Comparison of ENCODE assay signal across 8 mouse cellular contexts in the genomic region with DNA sequence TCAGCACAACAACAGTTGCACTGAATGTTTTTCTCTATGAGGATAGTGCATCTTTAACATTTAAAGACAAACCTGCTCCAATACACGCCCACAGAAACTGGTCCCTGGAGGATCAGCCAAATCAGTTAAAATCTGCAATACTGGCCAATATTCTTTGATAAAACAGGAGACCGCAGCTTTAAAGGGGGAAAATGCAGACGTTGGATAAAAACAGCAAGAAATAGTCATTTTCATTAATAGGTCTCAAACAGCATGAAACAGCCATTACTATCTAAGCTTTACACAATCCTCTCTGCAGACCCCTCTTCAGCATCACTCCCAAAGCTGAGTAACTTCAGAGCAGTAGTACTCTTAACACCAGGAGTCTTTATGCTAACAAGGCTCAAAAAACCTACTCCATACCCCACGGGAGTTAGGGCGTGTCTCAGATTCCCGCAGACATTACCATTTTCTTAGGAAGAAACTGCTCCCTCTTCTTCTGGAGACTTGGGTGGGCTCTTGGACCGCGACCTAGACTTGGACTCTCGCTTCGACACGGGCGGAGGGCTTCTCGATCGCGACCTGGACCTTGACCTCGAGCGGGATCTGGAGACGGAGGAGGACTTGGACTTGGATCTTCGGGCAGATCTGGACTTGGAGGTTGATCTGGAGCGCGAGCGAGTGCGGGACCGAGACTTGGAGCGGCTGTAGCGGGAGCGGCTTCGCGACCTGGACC. TPM values are rescaled to one million over a fixed set of nuclear protein-coding genes. Genes with fewer than 3 reads are reported as not detected.
A peak's percentile ranks its signal among the peaks of the same experiment; 100 is the strongest.
DNase-seq lines count a peak whose midpoint lies in the region; ATAC-seq and TF ChIP-seq lines count a peak whose summit lies in the region.

No protein-coding gene starts in this region.

- peaks cover 63% of the 10 kb centered on the region for H3K36me3 ChIP-seq in heart, embryonic 14.5 days (ENCODE audit: control insufficient read depth, insufficient read depth, low read length)
- H3K36me3 ChIP-seq in MEL (ENCODE audit: control insufficient read depth in 1 of 2, insufficient read depth in 2 of 2, low read length in 2 of 2) = peaks cover 21 to 40% of the 10 kb centered on the region in 2 experiments
- H3K36me3 ChIP-seq in forebrain, embryonic 13.5 days (ENCODE audit: poor library complexity, severe bottlenecking) = peaks cover 33% of the 10 kb centered on the region
- H3K36me3 ChIP-seq in limb, embryonic 12.5 days = peaks cover 53% of the 10 kb centered on the region
- H3K36me3 ChIP-seq in stomach, embryonic 16.5 days (ENCODE audit: control insufficient read depth, insufficient read depth, low read length) = peaks cover 5% of the 10 kb centered on the region; the same call in 1 of the 2 replicates

- TF ChIP-seq EP300 in MEL (IDR thresholded peaks at IDR 0.05; ENCODE audit: low read depth in 1 of 2, low read length in 2 of 2) = no peak

- under 1% methylated on average over 29 of the region's 29 CpGs for WGBS in heart, embryonic 14.5 days
- under 1% methylated on average over 29 of the region's 29 CpGs for WGBS in forebrain, embryonic 13.5 days
- WGBS in limb, embryonic 12.5 days = 1% methylated on average over 29 of the region's 29 CpGs
- under 1% methylated on average over 29 of the region's 29 CpGs for WGBS in stomach, embryonic 16.5 days

- H3K4me2 ChIP-seq in heart, embryonic 14.5 days (ENCODE audit: low read length) = peak overlapping the region; percentile 70
- peak overlapping the region; percentile 82 for H3K4me2 ChIP-seq in forebrain, embryonic 13.5 days
- peak overlapping the region; percentile 93 for H3K4me2 ChIP-seq in limb, embryonic 12.5 days
- peak overlapping the region; percentile 86 for H3K4me2 ChIP-seq in stomach, embryonic 16.5 days (ENCODE audit: low read depth, low read length)

- no peaks in the 10 kb centered on the region for H3K27me3 ChIP-seq in heart, embryonic 14.5 days (ENCODE audit: control insufficient read depth, insufficient read depth, low read length)
- H3K27me3 ChIP-seq in MEL (ENCODE audit: control insufficient read depth in 1 of 2, insufficient read depth in 2 of 2, low read length in 2 of 2) = no peaks in the 10 kb centered on the region
- no peaks in the 10 kb centered on the region for H3K27me3 ChIP-seq in forebrain, embryonic 13.5 days
- no peaks in the 10 kb centered on the region for H3K27me3 ChIP-seq in limb, embryonic 12.5 days
- H3K27me3 ChIP-seq in stomach, embryonic 16.5 days (ENCODE audit: control insufficient read depth, insufficient read depth, low read length) = no peaks in the 10 kb centered on the region

- no peak for DNase-seq in heart, adult 18-20 months
- DNase-seq in MEL (ENCODE audit: low read depth, low spot score) = peak; percentile 75
- DNase-seq in cerebellum, adult 11-12 months = no peak
- no peak for DNase-seq in ovary, adult 18-20 months (ENCODE audit: low spot score)

- no peaks in the 10 kb centered on the region for H3K9me3 ChIP-seq in heart, embryonic 14.5 days (ENCODE audit: control insufficient read depth, low read length)
- no peaks in the 10 kb centered on the region for H3K9me3 ChIP-seq in MEL (replicated peaks; ENCODE audit: insufficient read depth, low read length)
- H3K9me3 ChIP-seq in forebrain, embryonic 13.5 days (replicated peaks) = no peaks in the 10 kb centered on the region
- no peaks in the 10 kb centered on the region for H3K9me3 ChIP-seq in limb, embryonic 12.5 days
- no peaks in the 10 kb centered on the region for H3K9me3 ChIP-seq in stomach, embryonic 16.5 days (replicated peaks; ENCODE audit: control insufficient read depth, low read length)

- H3K9ac ChIP-seq in heart, embryonic 14.5 days (ENCODE audit: low read length) = peak overlapping the region; percentile 99
- H3K9ac ChIP-seq in MEL (ENCODE audit: control insufficient read depth, low read depth, low read length, poor library complexity, severe bottlenecking) = peak overlapping the region; percentile 100
- peak overlapping the region; percentile 99 for H3K9ac ChIP-seq in forebrain, embryonic 13.5 days
- H3K9ac ChIP-seq in limb, embryonic 12.5 days (replicated peaks) = peak overlapping the region; percentile 99
- peak overlapping the region; percentile 98 for H3K9ac ChIP-seq in stomach, embryonic 16.5 days (ENCODE audit: low read length)

- peaks cover 51% of the 10 kb centered on the region for H3K79me2 ChIP-seq in MEL (ENCODE audit: control insufficient read depth, insufficient read depth, low read length, poor library complexity)

- H3K4me1 ChIP-seq in heart, embryonic 14.5 days (ENCODE audit: control insufficient read depth in 2 of 2, insufficient read depth in 2 of 2, low read length in 2 of 2) = peaks cover 0 to 20% of the 10 kb centered on the region in 2 experiments; a peak in 2 of 4 replicates
- peaks cover 6 to 11% of the 10 kb centered on the region in 2 experiments for H3K4me1 ChIP-seq in MEL (ENCODE audit: control insufficient read depth in 1 of 2, insufficient read depth in 2 of 2, low read length in 2 of 2)
- peaks cover 36% of the 10 kb centered on the region for H3K4me1 ChIP-seq in forebrain, embryonic 13.5 days
- peaks cover 21% of the 10 kb centered on the region for H3K4me1 ChIP-seq in limb, embryonic 12.5 days (replicated peaks)
- peaks cover 17% of the 10 kb centered on the region for H3K4me1 ChIP-seq in stomach, embryonic 16.5 days (ENCODE audit: control insufficient read depth, insufficient read depth, low read length)

- TF ChIP-seq POLR2A in MEL (IDR thresholded peaks at IDR 0.05; ENCODE audit: control insufficient read depth in 1 of 2, insufficient read depth in 1 of 2, low read depth in 1 of 2, low read length in 2 of 2, poor library complexity in 1 of 2) = peak in 1 of 2 experiments; percentile 26; a peak in 1 of 4 replicates

- TF ChIP-seq CTCF in MEL (IDR thresholded peaks at IDR 0.05 in 2 of 3, conservative IDR thresholded peaks at IDR 0.05 in 1 of 3; ENCODE audit: control insufficient read depth in 1 of 3, insufficient read depth in 1 of 3, low read depth in 2 of 3, low read length in 3 of 3, poor library complexity in 1 of 3, severe bottlenecking in 1 of 3) = no peak

- peak overlapping the region; percentile 81 to 100 for H3K27ac ChIP-seq in heart, embryonic 14.5 days (replicated peaks in 1 of 2; ENCODE audit: control insufficient read depth in 1 of 2, insufficient read depth in 1 of 2, low read depth in 2 of 2, low read length in 2 of 2)
- peak overlapping the region; percentile 75 for H3K27ac ChIP-seq in MEL (ENCODE audit: control insufficient read depth, low read depth, low read length)
- H3K27ac ChIP-seq in forebrain, embryonic 13.5 days = peak overlapping the region; percentile 98
- H3K27ac ChIP-seq in limb, embryonic 12.5 days = peak overlapping the region; percentile 99
- peak overlapping the region; percentile 99 for H3K27ac ChIP-seq in stomach, embryonic 16.5 days (ENCODE audit: low read length)

- H3K4me3 ChIP-seq in heart, embryonic 14.5 days (ENCODE audit: control insufficient read depth in 1 of 2, insufficient read depth in 1 of 2, low read depth in 1 of 2, low read length in 2 of 2) = peak overlapping the region; percentile 61 to 98
- H3K4me3 ChIP-seq in MEL (ENCODE audit: control insufficient read depth in 1 of 2, insufficient read depth in 1 of 2, low read depth in 2 of 2, low read length in 2 of 2) = peak overlapping the region; percentile 91 to 100
- peak overlapping the region; percentile 97 for H3K4me3 ChIP-seq in forebrain, embryonic 13.5 days
- peak overlapping the region; percentile 97 for H3K4me3 ChIP-seq in limb, embryonic 12.5 days (replicated peaks)
- peak overlapping the region; percentile 99 for H3K4me3 ChIP-seq in stomach, embryonic 16.5 days (replicated peaks; ENCODE audit: low read length)

- ATAC-seq in heart, embryonic 14.5 days (ENCODE audit: insufficient number of reproducible peaks, insufficient read depth, low FRiP score, low read depth) = no peak
- no peak for ATAC-seq in forebrain, embryonic 13.5 days
- ATAC-seq in limb, embryonic 12.5 days (ENCODE audit: insufficient number of reproducible peaks, insufficient read depth, low FRiP score, low TSS enrichment, low read depth) = no peak
- ATAC-seq in stomach, embryonic 16.5 days (ENCODE audit: insufficient read depth, low FRiP score) = no peak

- no peak for TF ChIP-seq RAD21 in MEL (IDR thresholded peaks at IDR 0.05; ENCODE audit: low read depth, low read length)

RNA-seq across cellular contexts. Expression of a gene that starts 0.5 kb away (rescaled TPM):
- polyA plus RNA-seq in heart, embryonic 14.5 days (2014; fragmentation: Nextera tagmentation; extraction: Ambion mirVana) = 31.9 and 39.7 TPM in 2 replicates
- 10 to 100 TPM; 30.7 to 33.7 TPM for total RNA-seq in heart, adult 18-20 months (2021)
- total RNA-seq in MEL (2012; rRNA removed) = 25.7 and 36.3 TPM in 2 replicates
- polyA plus RNA-seq in MEL (2012; ENCODE audit: insufficient read depth in 1 of 2, insufficient read length in 2 of 2, low read depth in 1 of 2, low replicate concordance in 2 of 2, missing spikeins in 1 of 2) = 10 to 100 TPM in 1 of 2 experiments, not detected in 1; 25.4 TPM
- polyA plus RNA-seq in forebrain, embryonic 13.5 days (2015; fragmentation: Nextera tagmentation; extraction: Ambion mirVana) = 38.0 and 39.4 TPM in 2 replicates
- 42.8 and 43.4 TPM in 2 replicates for polyA plus RNA-seq in limb, embryonic 12.5 days (2016; fragmentation: Nextera tagmentation; extraction: Ambion mirVana)
- 33.3 and 43.7 TPM in 2 replicates for polyA plus RNA-seq in stomach, embryonic 16.5 days (2015; fragmentation: Nextera tagmentation; extraction: Ambion mirVana)

RNA-seq across cellular contexts. Expression of a gene that starts 1.2 kb away (rescaled TPM):
- 566 and 569 TPM in 2 replicates for polyA plus RNA-seq in heart, embryonic 14.5 days (2014; fragmentation: Nextera tagmentation; extraction: Ambion mirVana)
- 100 to 1,000 TPM in 1 of 2 experiments, 10 to 100 TPM in 1; 89.2 to 109 TPM for total RNA-seq in heart, adult 18-20 months (2021)
- 434 and 453 TPM in 2 replicates for total RNA-seq in MEL (2012; rRNA removed)
- 1,000 to 10,000 TPM in 1 of 2 experiments, 100 to 1,000 TPM in 1; 257 to 1,128 TPM for polyA plus RNA-seq in MEL (2012; ENCODE audit: insufficient read depth in 1 of 2, insufficient read length in 2 of 2, low read depth in 1 of 2, low replicate concordance in 2 of 2, missing spikeins in 1 of 2)
- 750 and 773 TPM in 2 replicates for polyA plus RNA-seq in forebrain, embryonic 13.5 days (2015; fragmentation: Nextera tagmentation; extraction: Ambion mirVana)
- polyA plus RNA-seq in limb, embryonic 12.5 days (2016; fragmentation: Nextera tagmentation; extraction: Ambion mirVana) = 1,004 and 1,014 TPM in 2 replicates
- 528 and 578 TPM in 2 replicates for polyA plus RNA-seq in stomach, embryonic 16.5 days (2015; fragmentation: Nextera tagmentation; extraction: Ambion mirVana)

RNA-seq across cellular contexts. Expression of a gene that starts 8.5 kb away (rescaled TPM):
- polyA plus RNA-seq in heart, embryonic 14.5 days (2014; fragmentation: Nextera tagmentation; extraction: Ambion mirVana) = 59.0 and 63.7 TPM in 2 replicates
- 10 to 100 TPM; 37.5 to 42.3 TPM for total RNA-seq in heart, adult 18-20 months (2021)
- 159 and 175 TPM in 2 replicates for total RNA-seq in MEL (2012; rRNA removed)
- polyA plus RNA-seq in MEL (2012; ENCODE audit: insufficient read depth in 1 of 2, insufficient read length in 2 of 2, low read depth in 1 of 2, low replicate concordance in 2 of 2, missing spikeins in 1 of 2) = 100 to 1,000 TPM in 1 of 2 experiments, not detected in 1; 192 TPM
- polyA plus RNA-seq in forebrain, embryonic 13.5 days (2015; fragmentation: Nextera tagmentation; extraction: Ambion mirVana) = 77.7 and 78.0 TPM in 2 replicates
- polyA plus RNA-seq in limb, embryonic 12.5 days (2016; fragmentation: Nextera tagmentation; extraction: Ambion mirVana) = 84.5 and 86.2 TPM in 2 replicates
- 68.8 and 69.1 TPM in 2 replicates for polyA plus RNA-seq in stomach, embryonic 16.5 days (2015; fragmentation: Nextera tagmentation; extraction: Ambion mirVana)

RNA-seq across cellular contexts. Expression of a gene that starts 8.7 kb away (rescaled TPM):
- polyA plus RNA-seq in heart, embryonic 14.5 days (2014; fragmentation: Nextera tagmentation; extraction: Ambion mirVana) = 70.9 and 79.2 TPM in 2 replicates
- 10 to 100 TPM; 38.3 to 46.4 TPM for total RNA-seq in heart, adult 18-20 months (2021)
- 63.9 and 69.9 TPM in 2 replicates for total RNA-seq in MEL (2012; rRNA removed)
- 10 to 100 TPM in 1 of 2 experiments, not detected in 1; 58.5 TPM for polyA plus RNA-seq in MEL (2012; ENCODE audit: insufficient read depth in 1 of 2, insufficient read length in 2 of 2, low read depth in 1 of 2, low replicate concordance in 2 of 2, missing spikeins in 1 of 2)
- polyA plus RNA-seq in forebrain, embryonic 13.5 days (2015; fragmentation: Nextera tagmentation; extraction: Ambion mirVana) = 83.6 and 85.7 TPM in 2 replicates
- polyA plus RNA-seq in limb, embryonic 12.5 days (2016; fragmentation: Nextera tagmentation; extraction: Ambion mirVana) = 58.8 and 65.3 TPM in 2 replicates
- polyA plus RNA-seq in stomach, embryonic 16.5 days (2015; fragmentation: Nextera tagmentation; extraction: Ambion mirVana) = 51.9 and 58.9 TPM in 2 replicates

RNA-seq across cellular contexts. Expression of a gene that starts 23.9 kb away (rescaled TPM):
- 15.0 and 16.7 TPM in 2 replicates for polyA plus RNA-seq in heart, embryonic 14.5 days (2014; fragmentation: Nextera tagmentation; extraction: Ambion mirVana)
- 10 to 100 TPM; 14.8 to 18.7 TPM for total RNA-seq in heart, adult 18-20 months (2021)
- total RNA-seq in MEL (2012; rRNA removed) = 2.7 and 2.9 TPM in 2 replicates
- 1 to 10 TPM in 1 of 2 experiments, not detected in 1; 9.3 TPM for polyA plus RNA-seq in MEL (2012; ENCODE audit: insufficient read depth in 1 of 2, insufficient read length in 2 of 2, low read depth in 1 of 2, low replicate concordance in 2 of 2, missing spikeins in 1 of 2)
- 14.4 and 14.8 TPM in 2 replicates for polyA plus RNA-seq in forebrain, embryonic 13.5 days (2015; fragmentation: Nextera tagmentation; extraction: Ambion mirVana)
- polyA plus RNA-seq in limb, embryonic 12.5 days (2016; fragmentation: Nextera tagmentation; extraction: Ambion mirVana) = 19.6 and 20.8 TPM in 2 replicates
- 12.1 and 15.7 TPM in 2 replicates for polyA plus RNA-seq in stomach, embryonic 16.5 days (2015; fragmentation: Nextera tagmentation; extraction: Ambion mirVana)
